Mouse (Mus musculus): Measurements from ENCODE around the gene Slc25a30.
"Not testable (repeated sequence)": the region's sequence is repeated elsewhere in the genome, so short reads cannot be mapped to it uniquely, and the experiment has no call there.

Slc25a30 gene

DNA sequence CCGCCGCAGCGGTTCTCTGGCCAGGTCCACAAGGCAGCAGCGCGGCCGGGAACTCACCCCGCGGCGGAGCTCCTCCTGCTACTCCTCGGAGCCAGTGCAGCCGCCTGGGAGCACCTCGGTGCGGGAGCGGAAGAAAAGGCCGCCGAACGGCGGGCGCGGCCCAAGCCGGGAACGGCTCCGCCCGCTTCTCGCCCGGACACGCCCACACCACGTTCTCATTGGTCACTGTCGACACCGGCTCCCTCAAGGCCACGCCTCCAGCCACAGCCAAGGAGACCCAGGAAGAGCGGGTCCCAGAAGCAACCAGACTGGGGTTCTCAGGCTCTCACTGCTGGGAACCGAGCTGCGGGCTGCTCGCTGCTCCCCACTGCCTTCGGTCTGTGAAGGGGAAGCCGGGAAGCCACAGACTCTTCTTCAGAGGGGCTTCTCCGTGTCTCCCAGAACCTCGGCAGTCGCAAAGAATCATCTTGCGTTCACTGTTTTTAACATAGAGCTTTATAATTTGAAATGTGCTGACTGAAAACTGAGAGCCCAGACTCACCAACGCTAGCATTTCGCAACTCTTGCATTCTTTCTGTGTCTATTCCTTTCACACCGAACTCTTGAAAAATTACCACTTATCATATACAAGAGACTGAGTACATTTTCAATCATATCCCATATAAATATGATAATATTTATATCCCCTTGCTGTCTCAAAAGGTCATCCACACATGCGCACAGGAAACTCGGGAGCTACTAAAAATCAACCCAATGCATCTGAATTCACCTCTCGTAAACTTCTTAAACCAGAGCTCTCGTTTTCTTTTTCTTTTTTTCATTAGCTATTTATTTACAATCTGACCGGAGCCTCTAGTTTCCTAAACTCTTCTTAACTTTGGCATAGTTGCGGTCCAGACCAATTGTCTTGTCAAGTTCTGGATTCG lies at the start of gene Slc25a30:
Slc25a30 (minus strand) TSS at position 170 of the 926 bp plus-strand sequence.
- DNase-seq (ENCODE audit: low read depth, low spot score) = peak; percentile 65

DNA sequence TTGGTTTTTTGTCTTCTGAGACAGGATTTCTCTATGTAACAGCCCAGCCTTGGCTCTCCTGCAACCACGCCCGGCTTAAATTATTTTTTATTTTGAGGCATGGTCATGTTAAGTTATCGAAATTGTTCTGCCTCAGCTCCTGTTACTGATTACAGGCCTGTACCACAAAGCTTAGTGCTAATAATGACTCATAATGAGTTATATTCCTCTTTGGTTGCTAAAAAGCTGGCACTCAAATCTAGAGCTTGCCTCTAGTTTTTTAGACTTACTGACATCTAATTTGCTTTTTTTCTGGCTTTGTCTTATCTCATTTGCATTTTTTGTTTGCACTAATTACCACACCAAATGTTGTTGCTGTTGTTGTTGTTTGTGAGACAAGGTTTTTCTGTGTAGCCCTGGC lies 49.7 kb upstream of the Slc25a30 start:
- no peak for DNase-seq (ENCODE audit: low read depth, low spot score)

GRCm38 (mm10) chr14:75834739-75835381 lies 48.0 kb upstream of the Slc25a30 start:
- DNase-seq (ENCODE audit: low read depth, low spot score) = no peak

DNA sequence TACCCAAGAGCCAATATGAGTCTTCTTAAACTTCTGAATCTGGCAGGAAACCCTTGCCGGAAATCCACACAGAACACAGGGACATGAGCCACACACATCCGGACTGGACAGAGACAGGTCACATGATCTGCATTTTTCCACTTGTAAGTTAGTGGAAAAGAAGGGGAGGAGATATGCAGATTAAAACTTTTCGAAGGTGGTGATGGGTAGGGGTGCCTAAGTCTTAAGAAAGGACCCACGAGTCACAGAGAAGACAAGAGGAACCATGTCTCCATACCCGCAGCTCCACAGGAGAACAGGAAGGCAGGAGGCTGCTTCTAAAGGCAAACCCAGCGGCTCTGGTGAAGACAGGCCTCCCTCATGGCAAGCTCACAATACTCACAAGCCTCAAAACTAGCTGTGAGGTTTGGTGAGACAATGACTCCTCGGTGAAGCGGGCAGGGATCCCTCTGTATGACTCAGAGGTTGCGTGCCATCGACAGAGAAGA lies 47.5 kb upstream of the Slc25a30 start:
- no peak for DNase-seq (ENCODE audit: low read depth, low spot score)

- no peak for DNase-seq (ENCODE audit: low read depth, low spot score)
These were observed 46.9 kb upstream of the Slc25a30 start for GRCm38 (mm10) chr14:75833546-75834250.

DNA sequence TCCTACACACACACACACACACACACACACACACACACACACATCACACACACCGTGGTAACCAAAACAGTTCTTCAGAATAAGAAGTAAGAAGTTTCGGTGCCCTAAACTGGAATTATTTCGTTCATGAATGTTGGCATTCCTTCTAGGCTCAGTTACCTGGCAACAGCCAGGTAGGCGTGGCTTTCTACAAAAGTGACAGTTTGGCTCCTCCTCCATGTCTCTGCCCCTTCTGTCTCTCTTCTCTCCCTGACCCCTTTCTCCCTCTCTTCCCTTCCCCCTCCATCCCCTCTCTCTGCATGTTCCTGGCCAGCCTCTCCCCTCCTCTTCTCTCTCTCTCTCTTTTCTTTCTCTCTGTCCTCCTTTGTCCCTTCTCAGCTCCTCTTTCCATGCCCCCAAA lies 46.1 kb upstream of the Slc25a30 start:
- DNase-seq (ENCODE audit: low read depth, low spot score) = no peak

DNA sequence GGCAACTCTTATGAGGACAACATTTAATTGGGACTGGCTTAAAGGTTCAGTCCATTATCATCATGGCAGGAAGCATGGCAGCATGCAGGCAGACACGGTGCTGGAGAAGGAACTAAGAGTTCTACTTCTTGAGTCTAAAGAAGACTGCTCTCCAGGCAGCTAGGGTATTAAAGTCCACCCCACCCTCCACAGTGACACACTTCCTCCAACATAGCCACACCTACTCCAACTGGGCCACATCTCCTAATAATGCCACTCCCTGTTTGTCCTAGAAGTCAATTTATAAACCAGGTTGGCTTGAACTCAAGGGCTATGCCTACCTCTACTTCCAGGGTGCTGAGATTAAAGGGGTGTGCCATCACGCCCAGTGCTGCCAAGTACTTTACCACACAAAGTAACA lies 45.2 kb upstream of the Slc25a30 start:
- no peak for DNase-seq (ENCODE audit: low read depth, low spot score)

- not testable (repeated sequence) for DNase-seq (ENCODE audit: low read depth, low spot score)
These were observed 43.0 kb upstream of the Slc25a30 start for GRCm38 (mm10) chr14:75829817-75830216.

GRCm38 (mm10) chr14:75828866-75829806 lies 42.3 kb upstream of the Slc25a30 start:
- DNase-seq (ENCODE audit: low read depth, low spot score) = peak; percentile 63

- no peak for DNase-seq (ENCODE audit: low read depth, low spot score)
These were observed 41.4 kb upstream of the Slc25a30 start for GRCm38 (mm10) chr14:75828221-75828620.

DNA sequence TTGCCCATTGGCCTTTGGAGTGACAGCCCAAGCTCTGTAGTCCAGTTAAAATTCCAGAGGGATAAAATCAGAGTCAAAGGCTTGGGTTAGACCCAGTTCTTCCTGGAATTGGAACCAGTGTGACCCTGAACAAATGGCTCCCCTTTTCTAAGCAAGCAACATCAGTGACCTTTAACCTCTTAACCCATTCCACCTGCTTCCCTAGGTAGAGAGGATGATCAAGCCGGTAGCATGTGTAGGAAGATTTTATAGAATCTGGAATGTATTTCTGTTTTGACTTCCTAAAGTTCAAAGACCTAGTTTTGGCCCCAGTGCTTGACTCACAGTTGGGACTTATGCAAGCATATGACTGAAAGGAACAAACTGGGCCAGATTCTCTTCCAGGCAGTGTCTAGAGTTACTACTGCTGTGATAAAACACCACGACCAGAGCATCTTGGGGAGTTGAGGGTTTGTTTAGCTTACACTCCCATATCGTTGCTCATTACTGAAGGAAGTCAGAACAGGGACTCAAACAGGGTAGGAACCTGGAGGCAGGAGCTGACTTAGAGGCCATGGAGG lies 40.1 kb upstream of the Slc25a30 start:
- DNase-seq (ENCODE audit: low read depth, low spot score) = no peak

DNA sequence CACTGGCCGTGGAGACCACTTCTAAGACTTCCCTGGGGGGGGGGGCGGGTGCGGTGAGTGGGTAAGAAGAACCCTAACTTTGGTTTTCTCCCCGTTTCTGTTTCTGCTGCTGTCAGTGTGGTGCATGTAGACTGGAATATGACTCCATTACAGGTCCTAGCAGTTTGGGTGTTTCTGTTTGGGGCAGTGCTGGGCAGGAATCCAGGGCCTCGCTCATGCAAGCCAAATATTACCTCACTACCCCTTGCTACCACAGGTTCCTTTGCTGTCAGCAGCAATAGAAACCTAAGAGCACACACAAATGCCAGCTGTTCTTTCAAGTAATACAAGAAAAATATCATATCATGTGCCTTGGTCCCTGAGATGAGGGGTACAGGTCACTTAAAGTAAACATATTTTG lies 33.2 kb upstream of the Slc25a30 start:
- DNase-seq (ENCODE audit: low read depth, low spot score) = no peak

DNA sequence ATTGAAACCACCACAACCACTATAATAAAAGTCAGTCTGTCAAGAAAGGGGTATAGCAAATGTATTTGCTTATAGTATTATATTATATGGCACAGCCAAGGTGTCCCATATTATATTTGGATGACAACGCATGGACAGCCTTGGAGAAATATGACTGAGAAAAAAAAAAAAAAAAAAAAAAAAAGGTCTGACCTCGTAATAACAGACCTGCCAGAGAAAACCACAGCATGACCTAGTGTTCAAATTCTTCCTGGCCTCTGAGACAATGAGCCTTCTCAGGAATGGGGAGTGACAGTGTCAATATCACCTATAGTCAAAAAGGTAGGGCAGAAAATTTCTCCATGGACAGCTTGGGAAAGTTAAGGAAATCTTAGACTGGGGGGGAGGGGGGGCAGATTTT lies 32.5 kb upstream of the Slc25a30 start:
- DNase-seq (ENCODE audit: low read depth, low spot score) = no peak

DNA sequence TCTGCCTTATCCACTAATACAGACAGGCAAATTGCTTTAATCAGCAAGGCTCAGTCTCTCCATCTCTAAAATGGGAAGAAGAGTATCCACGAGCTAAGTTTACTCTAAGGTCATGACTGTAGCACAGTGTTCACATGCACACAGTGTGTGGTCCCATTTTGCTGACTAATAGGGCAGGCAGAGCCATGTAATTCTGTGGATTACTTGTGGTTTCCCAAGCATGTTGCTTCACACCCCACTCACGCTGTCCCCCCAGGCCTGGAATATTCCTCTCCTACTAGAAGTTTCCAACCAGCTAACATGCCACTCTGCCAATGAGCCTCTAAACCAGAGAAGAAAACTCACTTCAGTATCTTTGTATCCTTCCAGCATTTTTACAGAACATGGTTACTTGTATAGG lies 31.7 kb upstream of the Slc25a30 start:
- DNase-seq (ENCODE audit: low read depth, low spot score) = no peak

- no peak for DNase-seq (ENCODE audit: low read depth, low spot score)
These were observed 23.1 kb upstream of the Slc25a30 start for GRCm38 (mm10) chr14:75809931-75810330.

- DNase-seq (ENCODE audit: low read depth, low spot score) = no peak
These were observed 21.0 kb upstream of the Slc25a30 start for GRCm38 (mm10) chr14:75807800-75808199.

DNA sequence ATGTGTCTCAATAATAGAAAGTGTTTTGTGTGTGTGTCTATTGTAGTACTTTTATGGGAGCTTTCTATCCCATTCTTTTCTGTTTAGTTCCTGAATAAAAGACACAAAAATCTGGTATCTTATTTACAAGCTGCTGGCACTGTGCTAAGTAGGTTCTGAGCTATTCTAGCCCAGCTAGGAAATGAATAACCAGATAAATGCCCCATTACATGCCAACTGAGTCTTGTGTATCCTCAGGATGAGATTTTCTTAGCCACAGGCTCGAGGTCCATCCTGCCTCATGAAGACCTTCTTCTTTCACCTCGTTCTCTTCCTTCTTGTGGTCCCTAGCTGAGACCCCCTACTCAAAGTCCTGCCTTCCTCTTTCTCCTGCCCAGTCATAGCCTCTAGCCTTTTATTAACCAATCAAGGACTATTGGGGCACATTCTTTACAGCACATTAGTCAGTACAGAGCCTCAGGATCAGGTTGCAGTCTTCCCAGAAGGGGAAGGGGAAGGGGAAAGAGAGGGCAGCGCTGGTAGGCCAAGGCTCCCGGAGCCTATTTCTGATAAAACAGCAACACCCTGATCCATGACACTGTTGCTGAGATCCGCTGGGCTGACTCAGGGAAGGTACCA lies 11.0 kb upstream of the Slc25a30 start:
- DNase-seq (ENCODE audit: low read depth, low spot score) = no peak

DNA sequence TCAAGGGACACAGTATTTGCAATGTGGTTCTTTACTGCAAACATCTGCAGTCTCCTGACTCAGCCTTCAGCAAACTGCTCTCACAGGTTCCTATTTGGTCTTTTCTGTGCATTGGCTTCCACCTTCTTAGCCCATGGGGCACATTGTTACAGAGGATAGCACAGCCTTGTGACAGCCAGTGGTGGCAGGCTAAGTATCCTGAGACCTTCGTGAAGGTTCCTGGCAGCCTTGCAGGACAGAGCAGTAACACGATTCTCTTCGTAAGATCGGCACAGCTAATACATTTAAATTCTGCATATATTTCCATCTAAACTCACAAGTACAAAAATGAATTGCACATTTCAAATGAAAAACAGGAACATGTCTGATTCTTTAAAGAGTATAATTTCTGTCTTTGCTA lies 9.1 kb upstream of the Slc25a30 start:
- DNase-seq (ENCODE audit: low read depth, low spot score) = no peak

DNA sequence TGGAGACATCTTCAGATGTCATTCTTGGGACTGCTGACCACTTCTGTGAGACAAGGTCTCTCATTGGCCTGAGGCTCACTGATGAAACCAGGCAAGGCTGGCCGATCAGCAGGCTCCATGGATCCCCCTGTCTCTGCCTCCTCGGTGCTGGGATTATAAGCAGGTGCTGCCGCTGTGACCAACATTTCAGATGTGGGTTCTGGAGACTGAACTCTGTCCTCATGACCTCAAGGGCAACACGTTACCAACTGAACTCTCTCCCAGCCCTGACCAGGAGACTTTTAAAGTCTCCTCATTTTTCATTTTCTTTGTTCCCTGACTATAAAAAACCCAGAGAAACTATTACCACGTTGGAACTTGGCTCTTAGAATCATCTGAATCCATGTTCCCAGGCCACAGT lies 7.9 kb upstream of the Slc25a30 start:
- DNase-seq (ENCODE audit: low read depth, low spot score) = no peak

DNA sequence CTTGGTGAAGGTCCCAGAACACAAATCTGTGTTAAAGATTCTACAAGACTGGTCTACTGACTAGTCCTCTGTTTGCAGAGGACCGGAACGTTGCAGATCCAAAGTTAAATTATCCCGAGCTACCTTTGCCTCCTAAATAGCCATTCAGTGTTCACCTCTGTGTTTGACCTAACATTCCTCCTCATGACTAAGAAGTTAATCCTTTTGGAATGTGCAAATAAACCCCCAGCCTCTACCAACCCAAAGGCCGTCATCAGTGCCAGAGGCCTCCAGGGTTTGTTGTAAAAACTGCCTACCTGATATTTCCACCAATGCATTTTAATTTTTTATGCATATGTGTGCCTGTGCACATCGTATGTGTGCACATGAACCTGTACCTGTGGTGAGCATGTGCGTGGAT lies 7.5 kb upstream of the Slc25a30 start:
- no peak for DNase-seq (ENCODE audit: low read depth, low spot score)
